Mouse (Mus musculus): ENCODE data around the gene Rps27l.

DNA sequence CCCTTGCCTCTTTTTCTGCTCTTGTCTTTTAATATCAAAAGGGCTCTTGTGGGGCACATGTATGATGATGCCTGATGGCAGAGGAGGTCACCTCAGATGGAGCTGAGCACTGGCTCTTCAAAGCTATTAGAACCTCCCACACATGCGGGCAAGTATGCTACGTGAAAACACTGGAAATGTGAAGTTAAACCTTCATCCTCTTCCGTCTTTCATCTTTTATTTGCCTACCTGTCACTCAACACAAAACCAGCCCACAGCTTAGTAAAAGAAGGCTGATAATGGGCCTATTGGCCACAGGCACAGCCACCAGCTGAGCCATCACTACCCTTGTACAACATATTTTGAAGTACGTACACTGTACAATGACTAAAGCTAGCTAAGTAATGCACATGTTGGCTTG, 46.4 kb upstream of the Rps27l start:
- no peak for TF ChIP-seq E2F4 (IDR thresholded peaks at IDR 0.05; ENCODE audit: insufficient read depth)
- no peak for TF ChIP-seq MAX (IDR thresholded peaks at IDR 0.05; ENCODE audit: low read depth)
- TF ChIP-seq MYOD1 (IDR thresholded peaks at IDR 0.05; ENCODE audit: control insufficient read depth in 1 of 3, insufficient read length in 2 of 3, low read depth in 2 of 3), result no peak
- no peak for TF ChIP-seq POLR2A (IDR thresholded peaks at IDR 0.05; ENCODE audit: insufficient read length, low read depth)
- TF ChIP-seq SRF (IDR thresholded peaks at IDR 0.05; ENCODE audit: control insufficient read depth, insufficient read length, low read depth), result no peak
- no peak for TF ChIP-seq MYOG (IDR thresholded peaks at IDR 0.05; ENCODE audit: control insufficient read depth in 1 of 3, insufficient read depth in 1 of 3, insufficient read length in 2 of 3, low read depth in 2 of 3)
- no peak for TF ChIP-seq REST (IDR thresholded peaks at IDR 0.05; ENCODE audit: insufficient read depth, insufficient read length)
- no peak for TF ChIP-seq CEBPB (IDR thresholded peaks at IDR 0.05; ENCODE audit: insufficient read depth, poor library complexity, severe bottlenecking)
- TF ChIP-seq TCF12 (IDR thresholded peaks at IDR 0.05; ENCODE audit: insufficient read depth, poor library complexity, severe bottlenecking), result no peak

Measured in myocyte (in vitro differentiated cells).